Mouse (Mus musculus): ENCODE measurements around the gene Rb1.

Rb1 gene

GRCm38 (mm10) chr14:73148125-73148524 lies 177.5 kb downstream of the Rb1 start:
- no peak for DNase-seq (ENCODE audit: low spot score)

- no peak for DNase-seq (ENCODE audit: low spot score)
Observed at GRCm38 (mm10) chr14:73146721-73147120, 178.9 kb downstream of the Rb1 start.

GRCm38 (mm10) chr14:73145531-73145930 lies 180.1 kb downstream of the Rb1 start:
- DNase-seq (ENCODE audit: low spot score), result no peak

- no peak for DNase-seq (ENCODE audit: low spot score)
Observed at GRCm38 (mm10) chr14:73143710-73144420, 181.8 kb downstream of the Rb1 start.

- peak; percentile 55 for DNase-seq (ENCODE audit: low spot score)
Observed at GRCm38 (mm10) chr14:73142896-73143709, 182.5 kb downstream of the Rb1 start.

- no peak for DNase-seq (ENCODE audit: low spot score)
Observed at GRCm38 (mm10) chr14:73142421-73142895, 183.2 kb downstream of the Rb1 start.

- no peak for DNase-seq (ENCODE audit: low spot score)
Observed at GRCm38 (mm10) chr14:73141800-73142199, 183.8 kb downstream of the Rb1 start.

GRCm38 (mm10) chr14:73139866-73140265 lies 185.8 kb downstream of the Rb1 start:
- DNase-seq (ENCODE audit: low spot score), result no peak

GRCm38 (mm10) chr14:73138483-73138882 lies 187.1 kb downstream of the Rb1 start:
- no peak for DNase-seq (ENCODE audit: low spot score)

GRCm38 (mm10) chr14:73137234-73137633 lies 188.4 kb downstream of the Rb1 start:
- DNase-seq (ENCODE audit: low spot score), result no peak

Data from spleen, adult 12 weeks (tissue).